Mouse (Mus musculus): Measurements from ENCODE around the gene Tmem184b. TPM values are rescaled to one million over a fixed set of nuclear protein-coding genes. Genes with fewer than 3 reads are reported as not detected.

The Tmem184b gene
- polyA plus RNA-seq (2012; rRNA removed; ENCODE audit: low replicate concordance), result 174 and 318 TPM in 2 replicates

DNA sequence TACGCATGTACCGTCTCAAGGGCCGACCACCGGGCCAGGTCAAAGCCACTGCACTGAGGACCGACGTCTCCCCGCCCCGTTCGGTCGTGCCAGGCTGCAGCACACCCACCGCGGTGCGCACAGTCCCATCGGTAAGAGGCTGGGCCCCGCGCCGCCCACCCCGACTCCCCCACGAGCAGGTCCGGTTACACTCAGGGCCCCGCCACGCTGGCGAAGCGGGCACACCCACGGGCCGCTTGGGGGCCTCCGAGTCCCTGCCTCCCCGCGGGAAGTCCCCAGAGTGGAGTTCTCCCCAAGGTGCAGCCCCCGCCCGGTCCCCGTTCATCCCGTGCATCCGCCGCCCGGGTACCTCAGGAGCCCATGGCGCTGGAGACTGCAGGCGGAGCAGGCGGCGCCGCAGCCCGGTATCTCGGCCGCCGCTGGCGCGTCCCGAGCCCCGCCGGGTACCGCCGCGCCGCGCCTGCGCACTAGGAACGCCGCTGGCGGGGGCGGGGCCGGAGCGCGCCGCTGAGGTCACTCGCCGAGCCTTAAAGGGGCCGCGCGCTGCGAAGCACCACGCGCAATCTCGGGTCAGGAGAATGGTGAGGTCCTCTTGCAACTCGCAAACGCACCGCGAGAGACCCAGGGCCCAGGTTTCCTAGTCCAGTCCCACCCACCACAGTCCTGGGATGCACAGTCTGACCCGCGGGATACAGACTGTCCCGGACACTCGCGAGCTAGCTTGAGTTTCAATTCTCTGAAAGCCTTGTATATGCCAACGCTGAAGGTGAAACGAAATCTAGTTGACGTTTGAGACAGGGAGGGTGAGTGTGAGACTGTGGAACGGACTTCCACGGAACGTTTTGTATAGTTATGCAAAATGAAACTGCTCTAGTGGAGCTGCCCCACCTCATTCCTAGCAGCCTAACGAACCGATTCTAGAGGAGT lies at the start of gene Tmem184b:
Gene Tmem184b (minus strand): TSS at position 734 of the 927 bp plus-strand sequence.

DNA sequence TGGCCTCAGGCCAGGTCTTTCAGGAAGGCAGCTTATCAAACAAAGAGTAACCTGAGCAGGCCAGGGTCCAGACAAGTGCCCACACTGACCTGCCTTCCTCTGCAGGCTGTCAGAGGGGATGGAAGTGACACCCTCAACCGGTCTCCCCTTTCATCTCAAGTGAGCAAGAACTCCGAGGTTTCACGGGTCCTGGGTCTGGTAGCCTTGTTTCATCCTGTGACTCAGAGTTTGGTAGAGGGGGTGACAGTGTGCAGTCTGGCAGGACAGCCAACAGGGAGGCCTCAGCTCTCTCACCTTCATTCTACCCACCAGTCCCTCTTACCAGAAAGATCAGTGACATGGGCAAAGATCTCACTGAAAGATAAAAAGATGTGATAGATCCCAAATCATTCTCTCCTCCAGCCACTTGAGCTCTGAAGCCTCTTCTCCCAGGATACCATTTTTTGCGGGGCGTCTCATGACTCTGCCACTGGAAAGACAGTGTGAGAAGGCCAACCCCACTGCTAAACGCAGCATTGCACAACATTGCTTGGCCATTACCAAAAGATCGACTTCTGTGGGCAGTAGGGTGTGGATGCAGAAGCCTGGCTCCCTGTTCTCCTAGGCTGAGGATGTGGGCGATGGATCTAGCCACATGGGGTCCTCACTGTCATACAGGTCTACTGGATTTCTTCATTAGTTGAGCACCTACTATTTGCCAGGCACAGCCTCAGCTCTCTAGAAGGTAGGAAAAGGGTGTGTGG lies 57.1 kb downstream of the Tmem184b start, which contains the start of gene Maff:
Gene Maff (plus strand): TSS at position 571 of the 743 bp plus-strand sequence.

DNA sequence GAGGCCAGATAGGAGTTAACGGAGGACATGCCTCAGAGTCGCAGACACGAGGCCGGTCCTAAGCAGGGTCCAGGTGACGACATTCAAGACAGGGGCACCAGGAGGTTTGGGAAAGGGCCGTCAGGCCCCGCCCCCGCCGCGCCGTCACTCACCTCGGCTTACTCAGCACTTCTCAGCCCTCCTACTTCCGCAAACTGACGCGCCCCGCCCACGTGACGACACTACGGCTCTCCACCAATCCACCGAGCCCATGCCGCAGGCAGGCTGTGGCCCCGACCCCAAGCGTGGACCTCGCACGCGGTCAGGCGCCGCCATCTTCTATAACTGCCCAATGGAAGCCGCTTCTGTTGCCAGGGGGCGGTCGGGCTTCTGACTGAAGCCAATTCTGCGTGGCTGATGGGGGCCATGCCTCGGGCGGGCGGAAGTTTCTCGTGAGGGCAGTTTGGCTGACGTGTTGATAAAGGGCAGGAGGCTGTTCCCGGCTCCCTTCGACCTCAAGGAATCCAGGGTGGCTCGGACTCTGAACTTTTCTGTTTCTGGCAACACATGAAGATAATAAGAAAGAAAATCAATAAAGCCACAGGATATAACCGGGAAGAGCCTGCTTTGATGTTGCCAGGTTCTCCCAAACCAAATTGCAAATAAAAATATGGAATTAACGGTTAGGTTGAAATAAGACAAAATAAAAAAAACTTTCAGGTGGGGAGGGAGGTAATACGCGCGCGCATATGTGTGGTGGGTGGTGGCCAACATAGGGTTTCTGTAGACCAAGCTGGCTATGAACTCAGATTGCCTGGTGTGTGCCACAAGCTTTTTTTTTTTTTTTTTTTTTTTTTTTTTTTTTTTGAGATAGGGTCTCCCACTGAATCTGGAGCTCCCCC lies 75.1 kb downstream of the Tmem184b start, which contains the start of gene Pla2g6:
Gene Pla2g6 (minus strand): TSS at position 333 of the 881 bp plus-strand sequence.

Other genes starting within 250 kb of the Tmem184b start
- 49.5 and 61.8 TPM in 2 replicates for gene Sox10, start 238.3 kb downstream of the Tmem184b start, polyA plus RNA-seq (2012; rRNA removed; ENCODE audit: low replicate concordance)
- 24.4 and 24.7 TPM in 2 replicates for gene Pick1, start 174.4 kb downstream of the Tmem184b start, polyA plus RNA-seq (2012; rRNA removed; ENCODE audit: low replicate concordance)
- 0.16 TPM in 1 of 2 replicates, not detected in the other for gene Gm49486, start 174.2 kb downstream of the Tmem184b start, polyA plus RNA-seq (2012; rRNA removed; ENCODE audit: low replicate concordance)
- gene Slc16a8, start 148.8 kb downstream of the Tmem184b start, polyA plus RNA-seq (2012; rRNA removed; ENCODE audit: low replicate concordance), result 0.39 and 0.56 TPM in 2 replicates
- 3.0 and 9.8 TPM in 2 replicates for gene Baiap2l2, start 118.0 kb downstream of the Tmem184b start, polyA plus RNA-seq (2012; rRNA removed; ENCODE audit: low replicate concordance)
- 40.1 and 46.3 TPM in 2 replicates for gene Pla2g6, start 75.2 kb downstream of the Tmem184b start, polyA plus RNA-seq (2012; rRNA removed; ENCODE audit: low replicate concordance)
- gene Maff, start 56.9 kb downstream of the Tmem184b start, polyA plus RNA-seq (2012; rRNA removed; ENCODE audit: low replicate concordance), result 3.9 and 7.9 TPM in 2 replicates
- 54.3 and 68.8 TPM in 2 replicates for gene Csnk1e, start 52.0 kb upstream of the Tmem184b start, polyA plus RNA-seq (2012; rRNA removed; ENCODE audit: low replicate concordance)
- gene Kcnj4, start 101.7 kb upstream of the Tmem184b start, polyA plus RNA-seq (2012; rRNA removed; ENCODE audit: low replicate concordance), result 0.04 and 0.10 TPM in 2 replicates
- gene Kdelr3, start 112.8 kb upstream of the Tmem184b start, polyA plus RNA-seq (2012; rRNA removed; ENCODE audit: low replicate concordance), result 21.8 and 42.2 TPM in 2 replicates
- gene Ddx17, start 143.2 kb upstream of the Tmem184b start, polyA plus RNA-seq (2012; rRNA removed; ENCODE audit: low replicate concordance), result 255 and 343 TPM in 2 replicates
- gene Dmc1, start 201.5 kb upstream of the Tmem184b start, polyA plus RNA-seq (2012; rRNA removed; ENCODE audit: low replicate concordance), result 0.30 TPM in 1 of 2 replicates, not detected in the other

Measured in mammary gland, adult 2 months (tissue).